Mouse (Mus musculus) G1E (cell line): ENCODE measurements around the gene Rufy3.

ENCODE experiments used
- CTCF ChIP-seq: IDR thresholded peaks from 2 replicates; pipeline ENCODE4 v1.5.1; 2012; ENCODE audit warnings: low read depth, low read length, inconsistent platforms, mixed read lengths
- GATA1 ChIP-seq: IDR thresholded peaks from 2 replicates; pipeline ENCODE4 v1.6.1; 2012; ENCODE audit warnings: borderline replicate concordance, low read length, inconsistent platforms, mixed read lengths
- GATA2 ChIP-seq: IDR thresholded peaks from 2 replicates; pipeline ENCODE4 v1.6.1; 2012; ENCODE audit warnings: low read depth, low read length, inconsistent platforms, borderline replicate concordance
- POLR2AphosphoS5 ChIP-seq: IDR thresholded peaks from 2 replicates; pipeline ENCODE4 v1.6.1; 2012; ENCODE audit warnings: low read depth, low read length, inconsistent platforms; ENCODE audit not compliant: insufficient replicate concordance
- TAL1 ChIP-seq: conservative IDR thresholded peaks from 2 replicates; pipeline ENCODE4 v1.6.1; 2012; ENCODE audit warnings: low read depth, low read length, inconsistent platforms, mixed read lengths

GRCm38 (mm10) chr5:88553271-88554085 lies 11.4 kb upstream of the Rufy3 start:
- TF ChIP-seq CTCF (no peak), TAL1 (no peak), GATA1 (no peak), POLR2AphosphoS5 (no peak), GATA2 (no peak)
